ENCODE assay signal across 10 mouse cellular contexts in genomic region chr4:83984671-83985391, GRCm38 (mm10).
DNase-seq lines count a peak whose midpoint lies in the region; ATAC-seq lines count a peak whose summit lies in the region.
"Had no signal": no experiment of that assay in that cellular context is flagged by ENCODE, and none has a peak within 500 bp of the region (broad histone marks: within the 10 kb centered on the region; RNA-seq: fewer than 3 reads in every experiment).

No protein-coding gene starts in this region.

- ATAC-seq in heart, embryonic 16.5 days (replicated peaks; ENCODE audit: extremely low read depth, insufficient read depth, low FRiP score): peak; percentile 37; the same call in 1 of the 2 replicates
- ATAC-seq in heart, embryonic 11.5 days (replicated peaks; ENCODE audit: insufficient number of reproducible peaks, low FRiP score, low TSS enrichment): no peak
- ATAC-seq in embryonic facial prominence, embryonic 11.5 days (replicated peaks; ENCODE audit: insufficient number of reproducible peaks, low FRiP score, low TSS enrichment, low read depth): no peak

- DNase-seq in embryonic facial prominence, embryonic 11.5 days (ENCODE audit: low spot score): peak; percentile 12
- DNase-seq in gastrocnemius, postnatal 4 days (ENCODE audit: low spot score in 2 of 2): peak; percentile 35 to 56
- DNase-seq in lung, postnatal 25 days (ENCODE audit: low spot score): peak; percentile 11
- no peak for DNase-seq in cerebellum, adult 18-20 months
- DNase-seq in adrenal gland, postnatal 14 days: no peak
- DNase-seq in cerebellum, postnatal 4 days (ENCODE audit: low spot score in 2 of 2): no peak
- DNase-seq: cerebellum, postnatal 14 days had no signal

- no peak overlapping the region for H3K4me2 ChIP-seq in heart, embryonic 16.5 days (ENCODE audit: low read depth, low read length)
- no peak overlapping the region for H3K4me2 ChIP-seq in heart, embryonic 11.5 days
- H3K4me2 ChIP-seq in embryonic facial prominence, embryonic 11.5 days (ENCODE audit: low read depth, low read length): no peak overlapping the region
- H3K4me2 ChIP-seq: heart, embryonic 15.5 days had no signal

- H3K9ac ChIP-seq in heart, embryonic 16.5 days (ENCODE audit: low read length): no peak overlapping the region
- no peak overlapping the region for H3K9ac ChIP-seq in heart, embryonic 11.5 days (ENCODE audit: low read depth, low read length)
- H3K9ac ChIP-seq in embryonic facial prominence, embryonic 11.5 days (replicated peaks; ENCODE audit: low read length): no peak overlapping the region
- H3K9ac ChIP-seq: heart, embryonic 15.5 days had no signal

- H3K9me3 ChIP-seq in heart, embryonic 16.5 days (replicated peaks; ENCODE audit: control insufficient read depth, low read length): no peaks in the 10 kb centered on the region
- H3K9me3 ChIP-seq in heart, embryonic 11.5 days (replicated peaks; ENCODE audit: control insufficient read depth, low read length): no peaks in the 10 kb centered on the region
- no peaks in the 10 kb centered on the region for H3K9me3 ChIP-seq in embryonic facial prominence, embryonic 11.5 days (replicated peaks; ENCODE audit: control insufficient read depth, low read length)
- H3K9me3 ChIP-seq: heart, embryonic 15.5 days had no signal

- H3K36me3 ChIP-seq in heart, embryonic 16.5 days (ENCODE audit: control insufficient read depth, insufficient read depth): no peaks in the 10 kb centered on the region
- H3K36me3 ChIP-seq in heart, embryonic 11.5 days (ENCODE audit: control insufficient read depth, insufficient read depth, low read length): no peaks in the 10 kb centered on the region
- no peaks in the 10 kb centered on the region for H3K36me3 ChIP-seq in embryonic facial prominence, embryonic 11.5 days (replicated peaks; ENCODE audit: control insufficient read depth, insufficient read depth, low read depth, low read length)
- H3K36me3 ChIP-seq: heart, embryonic 15.5 days had no signal

- 63% methylated on average over 15 of the region's 15 CpGs for WGBS in heart, embryonic 16.5 days
- WGBS in heart, embryonic 11.5 days (ENCODE audit: insufficient replicate concordance): 71% methylated on average over 15 of the region's 15 CpGs
- WGBS in embryonic facial prominence, embryonic 11.5 days: 81% methylated on average over 15 of the region's 15 CpGs

- 0 out of 2 replicates have a peak, but pooled peaks cover 4% of the 10 kb centered on the region for H3K4me1 ChIP-seq in heart, embryonic 16.5 days (ENCODE audit: control insufficient read depth, insufficient read depth, low read length)
- no peaks in the 10 kb centered on the region for H3K4me1 ChIP-seq in heart, embryonic 11.5 days (ENCODE audit: control insufficient read depth, insufficient read depth, low read length)
- H3K4me1 ChIP-seq in embryonic facial prominence, embryonic 11.5 days (ENCODE audit: control insufficient read depth, insufficient read depth, low read length): peaks cover 2% of the 10 kb centered on the region; the same call in 1 of the 2 replicates

- H3K27me3 ChIP-seq in heart, embryonic 16.5 days (ENCODE audit: control insufficient read depth, insufficient read depth, low read length): no peaks in the 10 kb centered on the region
- H3K27me3 ChIP-seq in heart, embryonic 11.5 days (ENCODE audit: control insufficient read depth, insufficient read depth, low read length): no peaks in the 10 kb centered on the region
- no peaks in the 10 kb centered on the region for H3K27me3 ChIP-seq in embryonic facial prominence, embryonic 11.5 days (ENCODE audit: control insufficient read depth, insufficient read depth, low read length)
- H3K27me3 ChIP-seq: heart, embryonic 15.5 days had no signal

- no peak overlapping the region for H3K4me3 ChIP-seq in heart, embryonic 16.5 days (ENCODE audit: low read length)
- no peak overlapping the region for H3K4me3 ChIP-seq in heart, embryonic 11.5 days (ENCODE audit: low read depth, low read length)
- no peak overlapping the region for H3K4me3 ChIP-seq in embryonic facial prominence, embryonic 11.5 days (ENCODE audit: low read depth, low read length)
- H3K4me3 ChIP-seq: heart, embryonic 15.5 days had no signal

- H3K27ac ChIP-seq in heart, embryonic 16.5 days (ENCODE audit: low read length): no peak overlapping the region
- no peak overlapping the region for H3K27ac ChIP-seq in heart, embryonic 11.5 days (ENCODE audit: low read depth, low read length)
- no peak overlapping the region; the same call in 1 of the 2 replicates for H3K27ac ChIP-seq in embryonic facial prominence, embryonic 11.5 days (replicated peaks; ENCODE audit: low read depth, low read length)
- H3K27ac ChIP-seq: heart, embryonic 15.5 days had no signal

Comparison
In these comparisons a context has a peak if more than half of its experiments do, and no peak if none do; other contexts are left out.
1. DNase-seq: peak in embryonic facial prominence, embryonic 11.5 days (single experiment), gastrocnemius, postnatal 4 days (2 of 2) and lung, postnatal 25 days (single experiment); none in cerebellum, adult 18-20 months (0 of 2), adrenal gland, postnatal 14 days (single experiment) and cerebellum, postnatal 4 days (0 of 2).